Mouse (Mus musculus) heart, postnatal 36 days (tissue): ENCODE data around the gene Foxj2. TPM values are rescaled to one million over a fixed set of nuclear protein-coding genes. Genes with fewer than 3 reads are reported as not detected.

Source experiments
- DNase-seq, 2 experiments: peaks; one replicate each; pipeline ENCODE4 v3.0.0; 2021 to 2022
- intact Hi-C: fragments of 180-260 bp; cut with DNase I; formaldehyde crosslinking; loops from one replicate; pipeline ENCODE4 v1.15.1; 2025
- total RNA-seq, 2 experiments: library from RNA; stranded (reverse); gene quantifications; 2 replicates each; pipeline ENCODE4 v1.2.3; 2021

The Foxj2 gene
- 10 to 100 TPM; 33.4 to 34.7 TPM for total RNA-seq

DNA sequence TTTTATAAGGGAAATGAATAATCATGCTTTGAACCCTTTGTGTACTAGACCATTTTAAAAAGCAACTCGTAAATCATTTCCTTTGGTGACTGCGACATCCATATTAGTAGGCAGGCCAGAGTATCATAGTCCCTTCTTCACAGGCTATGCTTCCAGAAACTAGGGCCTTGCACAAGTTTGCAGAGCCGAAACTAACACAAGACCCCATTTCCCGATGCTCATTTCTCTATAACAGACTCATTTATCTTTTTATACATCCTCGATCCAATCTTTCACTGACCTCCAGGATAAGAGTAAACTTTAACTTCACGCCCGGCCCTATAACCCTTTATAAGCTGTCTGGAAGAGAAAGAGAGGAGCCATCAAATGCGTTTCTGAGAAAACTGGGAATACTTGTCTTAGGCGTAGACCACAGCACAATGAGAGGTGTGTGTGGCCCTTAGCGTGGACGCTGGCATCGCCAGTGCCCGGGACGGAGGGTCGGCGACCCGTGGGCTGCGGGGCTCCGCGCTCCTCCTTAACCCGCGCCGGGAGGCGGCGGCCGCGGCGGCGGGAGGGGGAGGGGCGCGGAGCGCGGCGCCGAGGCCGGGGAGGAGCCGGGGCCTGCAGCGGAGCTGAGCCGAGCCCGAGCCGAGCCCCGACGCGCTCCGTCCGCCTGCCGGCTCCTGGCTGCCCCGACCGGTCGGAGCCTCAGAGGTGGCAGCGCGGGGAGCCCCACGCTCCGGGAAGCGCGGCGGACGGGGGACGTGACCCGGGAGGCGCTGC, at the start of gene Foxj2:
TSS of gene Foxj2 (plus strand) at position 609 of the 765 bp plus-strand sequence.
- intact Hi-C loops, result loop anchor here (1.0 kb wide), 1 partner anchor 8 kb away; no protein-coding TSS in a partner anchor

GRCm38 (mm10) chr6:122770760-122771315, 48.9 kb upstream of the Foxj2 start:
- intact Hi-C loops, result no loop called here
- no peak for DNase-seq

More for the DNA sequence above, at the start of gene Foxj2:
- DNase-seq, result peak; percentile 82 to 87

DNA sequence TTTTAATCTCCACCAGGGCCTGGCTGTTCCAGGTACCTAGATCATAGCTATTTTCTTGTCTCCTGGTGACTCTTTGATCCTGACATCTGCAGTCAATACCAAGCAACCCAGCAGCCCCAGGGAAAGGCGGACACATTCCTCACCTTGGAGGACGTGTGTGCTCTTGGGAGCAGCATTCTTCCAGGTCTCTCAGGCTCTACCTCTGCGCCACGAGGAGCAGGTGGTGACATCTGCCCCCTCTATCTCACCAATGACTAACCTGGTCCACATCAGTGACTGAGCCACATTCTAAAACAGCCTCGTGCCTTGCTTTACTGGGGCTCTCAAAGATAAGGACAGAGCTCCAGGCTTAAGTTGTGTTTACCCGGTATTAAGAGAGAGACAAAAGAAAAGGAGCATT, 47.0 kb upstream of the Foxj2 start:
- no peak for DNase-seq
- intact Hi-C loops, result no loop called here

GRCm38 (mm10) chr6:122774345-122774744, 45.4 kb upstream of the Foxj2 start:
- intact Hi-C loops, result no loop called here
- DNase-seq, result no peak

DNA sequence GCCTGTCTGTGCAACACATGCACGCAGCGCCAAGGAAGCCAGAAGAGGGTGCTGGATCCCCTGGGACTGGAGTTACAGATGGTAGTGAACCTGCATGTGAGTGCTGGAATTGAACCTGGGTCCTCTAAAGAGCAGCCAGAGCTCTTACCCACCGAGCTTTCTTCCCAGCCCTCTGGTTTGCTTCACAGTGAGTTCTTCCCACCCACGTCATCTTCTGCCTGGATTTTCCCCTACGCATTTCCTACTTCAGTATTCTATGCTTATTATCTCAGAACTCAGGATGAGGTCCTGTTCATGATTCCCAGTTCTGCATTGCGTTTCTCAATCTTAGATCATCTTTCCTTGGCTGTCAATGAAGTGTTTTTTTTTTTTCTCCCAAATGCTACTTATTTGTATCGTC, 43.7 kb upstream of the Foxj2 start:
- intact Hi-C loops, result no loop called here
- no peak for DNase-seq

DNA sequence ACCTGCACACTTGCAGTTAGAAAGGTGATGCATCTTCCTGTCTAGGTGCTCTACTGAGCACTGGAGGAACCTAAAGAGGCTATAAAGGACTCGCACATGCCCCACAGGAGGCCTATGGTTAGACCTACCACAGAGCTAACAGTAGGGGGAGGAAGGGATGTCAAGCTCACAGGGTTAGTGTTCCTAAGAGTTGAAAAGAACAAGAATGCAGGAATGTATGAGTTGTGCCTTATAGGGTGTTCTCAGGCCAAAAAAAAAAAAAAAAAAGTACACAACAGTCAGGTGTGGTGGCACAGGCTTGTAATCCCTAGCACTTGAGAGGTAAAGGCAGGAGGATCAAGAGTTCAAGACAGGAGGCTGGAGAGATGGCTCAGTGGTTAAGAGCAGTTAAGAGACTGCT, 39.8 kb upstream of the Foxj2 start:
- DNase-seq, result no peak
- intact Hi-C loops, result no loop called here

DNA sequence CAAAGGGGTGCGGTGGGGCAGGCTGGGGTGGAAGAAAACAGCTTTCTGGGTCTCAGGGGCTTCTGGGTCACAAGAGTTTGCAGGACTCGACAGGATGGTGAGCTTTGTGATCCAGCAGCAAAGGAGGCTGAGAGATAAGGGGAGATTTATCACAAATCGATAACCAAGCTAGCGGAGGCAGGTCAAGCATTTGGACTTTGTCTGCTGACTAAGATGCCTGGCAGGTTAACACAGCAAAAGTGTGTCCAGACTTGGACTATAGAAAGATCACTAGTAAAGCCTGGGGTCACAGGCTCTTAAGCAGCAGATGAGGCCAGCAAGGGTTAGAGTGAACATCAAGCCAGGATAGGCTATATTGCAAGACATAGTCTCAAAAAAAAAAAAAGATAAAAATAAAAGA, 38.5 kb upstream of the Foxj2 start:
- intact Hi-C loops, result no loop called here
- DNase-seq, result no peak

DNA sequence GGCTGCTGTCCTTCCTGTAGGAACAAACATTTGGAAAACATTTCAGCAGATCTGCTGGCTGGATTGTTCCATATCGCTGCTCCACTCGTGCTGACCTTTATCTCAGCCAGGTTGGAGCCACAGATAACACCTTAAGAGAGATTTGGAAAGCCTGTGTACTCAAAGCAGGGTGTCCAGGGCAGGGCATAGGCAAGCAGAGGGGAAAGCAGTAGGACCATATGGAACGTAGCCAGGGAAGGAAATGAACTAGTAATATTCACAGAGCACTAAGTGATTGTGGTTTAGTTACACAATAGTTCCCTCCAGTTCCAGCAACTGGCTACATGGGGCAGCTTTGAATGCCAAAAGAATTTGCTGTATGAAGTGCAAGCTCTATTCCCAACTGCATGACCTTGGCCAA, 37.5 kb upstream of the Foxj2 start:
- intact Hi-C loops, result no loop called here
- DNase-seq, result no peak

GRCm38 (mm10) chr6:122784866-122785265, 34.8 kb upstream of the Foxj2 start:
- intact Hi-C loops, result no loop called here
- no peak for DNase-seq

DNA sequence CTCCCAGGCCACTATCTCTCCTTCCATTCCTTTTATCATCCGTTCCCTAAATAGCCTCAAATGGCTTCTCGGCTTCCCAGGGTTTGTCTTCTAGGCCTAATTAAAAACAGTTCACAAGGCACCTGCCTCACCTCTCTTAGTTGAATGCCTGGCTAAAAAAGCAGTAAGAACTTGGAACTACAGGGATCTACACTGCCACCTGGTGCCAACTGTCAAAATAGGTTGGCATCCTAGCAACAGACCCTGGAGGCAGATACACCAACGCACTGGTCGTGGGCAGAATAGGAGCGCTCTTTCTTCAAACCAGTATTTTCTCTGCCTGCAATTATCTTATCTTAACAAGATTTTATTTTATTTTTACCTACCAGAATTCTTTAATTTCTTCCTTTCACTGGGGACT, 33.4 kb upstream of the Foxj2 start:
- intact Hi-C loops, result loop anchor here (1.0 kb wide), 2 partner anchors 46 to 117 kb away; no protein-coding TSS in a partner anchor

DNA sequence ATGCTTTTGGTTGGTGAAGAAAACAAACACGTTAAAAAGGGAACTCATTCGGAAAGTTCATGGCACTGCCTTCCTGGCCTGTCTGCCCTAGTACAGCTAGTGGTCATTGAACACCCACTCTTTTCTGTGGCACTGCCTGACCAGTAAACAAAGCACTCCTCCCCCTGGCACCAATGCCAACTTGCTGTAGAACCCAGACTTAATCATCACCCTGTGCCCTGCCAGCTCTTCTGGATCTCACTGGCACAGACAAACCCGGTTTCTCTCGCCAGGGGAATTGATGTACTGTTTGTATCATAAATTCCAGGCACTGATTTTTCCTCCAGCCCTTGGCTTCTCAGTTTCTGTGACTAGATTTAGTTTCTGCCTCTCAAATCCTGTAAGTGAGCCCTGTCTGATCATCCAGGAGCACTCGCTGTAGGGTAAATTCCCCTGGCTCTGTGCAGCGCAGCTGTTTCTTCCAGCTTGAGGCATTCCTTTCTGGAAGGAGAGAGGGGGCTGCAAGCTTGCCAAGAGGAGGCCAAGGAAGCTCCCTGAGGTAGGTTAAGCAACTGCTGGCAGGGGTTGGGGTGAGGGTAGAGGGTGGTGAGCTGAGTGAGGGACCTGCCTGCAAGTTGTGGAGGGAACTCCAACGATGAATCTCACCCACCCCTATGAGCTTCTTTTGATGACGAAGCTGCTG, 24.3 kb upstream of the Foxj2 start:
- intact Hi-C loops, result no loop called here
- peak in 1 of 2 experiments; percentile 27 for DNase-seq

More for the DNA sequence above, 33.4 kb upstream of the Foxj2 start:
- DNase-seq, result peak; percentile 29 to 55

DNA sequence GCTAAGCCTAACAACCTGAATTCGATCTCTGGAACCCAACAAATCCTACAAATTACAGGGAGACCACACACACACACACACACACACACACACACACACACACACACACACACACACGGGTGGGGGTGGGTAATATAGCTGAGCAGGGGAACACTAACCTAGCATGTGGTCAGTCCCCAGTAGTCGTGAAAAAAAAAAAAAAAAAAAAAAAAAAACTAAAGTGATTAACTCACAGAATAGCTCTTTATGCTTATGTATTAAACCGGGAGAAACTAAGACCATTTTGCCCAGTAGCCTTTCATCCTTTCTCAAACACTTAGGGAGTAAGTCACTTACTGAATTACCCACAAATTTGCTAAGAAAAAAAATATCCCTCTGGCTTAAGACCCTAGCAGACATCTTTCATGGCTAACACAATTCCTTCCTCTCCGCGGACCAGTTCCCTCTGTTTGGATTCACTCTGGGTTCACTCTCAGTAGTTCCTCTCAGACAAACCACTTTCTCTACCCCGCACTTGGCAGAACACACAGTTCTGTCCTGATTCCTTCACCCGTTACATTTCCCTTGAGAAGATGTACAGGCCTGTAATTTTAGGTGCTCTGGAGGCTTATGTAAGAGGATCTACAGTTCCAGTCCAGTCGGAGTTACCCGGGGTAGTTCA, 18.9 kb upstream of the Foxj2 start:
- no peak for DNase-seq
- intact Hi-C loops, result loop anchor here (5.0 kb wide), 1 partner anchor 37 kb away; no protein-coding TSS in a partner anchor

DNA sequence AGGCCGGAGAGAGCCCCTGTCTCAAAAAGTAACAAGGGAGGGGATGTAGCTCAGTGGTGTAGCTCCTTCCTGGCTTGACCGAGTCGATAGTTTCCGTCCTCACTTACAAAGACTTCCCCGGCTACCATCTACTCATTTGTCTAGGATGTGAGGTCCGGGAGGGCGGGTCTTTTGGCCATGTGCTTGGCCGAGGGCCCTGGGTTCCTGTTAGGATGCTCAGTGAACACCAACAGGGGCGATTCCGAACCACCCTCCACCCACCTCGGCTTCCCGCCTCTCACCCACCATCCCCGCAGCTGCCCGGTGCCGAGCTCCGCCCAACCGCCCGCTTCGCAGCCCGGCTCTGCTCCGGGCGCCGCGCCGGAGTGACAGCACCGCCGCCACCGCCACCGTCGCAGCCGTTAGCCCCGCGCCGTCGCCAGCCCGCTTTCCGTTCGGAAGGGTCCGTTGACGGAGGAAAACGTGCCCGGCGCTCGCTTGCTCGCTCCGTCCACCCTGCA, 18.4 kb upstream of the Foxj2 start, which contains the start of gene Slc2a3:
TSS of gene Slc2a3 (minus strand) at position 340 of the 500 bp plus-strand sequence.
- DNase-seq, result peak; percentile 66 to 70
- intact Hi-C loops, result loop anchor here (5.0 kb wide), 1 partner anchor 36 kb away; no protein-coding TSS in a partner anchor

GRCm38 (mm10) chr6:122801801-122802514, 17.8 kb upstream of the Foxj2 start:
- intact Hi-C loops, result loop anchor here (5.0 kb wide), 1 partner anchor 35 kb away; no protein-coding TSS in a partner anchor
- DNase-seq, result peak; percentile 53 to 60

GRCm38 (mm10) chr6:122804418-122804817, 15.3 kb upstream of the Foxj2 start:
- peak; percentile 80 to 89 for DNase-seq
- intact Hi-C loops, result loop anchor here (5.0 kb wide), 1 partner anchor 33 kb away; no protein-coding TSS in a partner anchor

DNA sequence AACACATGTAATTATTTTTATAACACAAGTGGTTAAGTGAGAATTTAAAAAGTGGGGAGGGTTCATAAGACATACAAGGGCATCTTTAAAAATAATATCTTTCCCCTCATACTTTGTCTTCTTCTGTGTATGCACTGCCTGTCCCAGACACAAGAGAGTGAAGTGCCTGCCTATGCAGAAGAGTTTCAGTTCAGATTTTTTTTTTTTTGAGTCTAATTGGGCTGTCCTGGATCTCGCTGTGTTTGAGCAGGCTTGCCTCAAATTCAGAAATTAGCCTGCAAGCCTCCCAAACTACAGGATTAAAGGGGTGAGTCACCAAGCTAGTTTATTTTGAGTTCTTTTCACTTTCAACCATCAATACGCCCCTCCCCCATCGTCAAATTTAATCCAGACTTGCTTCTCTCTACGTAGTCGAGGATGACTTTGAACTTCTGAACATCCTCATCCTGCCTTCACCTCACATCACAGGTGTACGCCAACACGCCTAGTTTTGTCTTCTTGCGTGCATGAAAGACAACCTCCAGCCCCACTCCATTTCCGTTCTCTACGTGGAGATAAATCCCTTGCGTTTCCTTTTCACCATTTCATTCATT, 9.6 kb upstream of the Foxj2 start:
- no peak for DNase-seq
- intact Hi-C loops, result loop anchor here (2.0 to 5.0 kb wide), 3 partner anchors 17 to 208 kb away; partner anchors contain the start of genes Apobec1 and Necap1

GRCm38 (mm10) chr6:122810615-122811279, 9.0 kb upstream of the Foxj2 start:
- intact Hi-C loops, result loop anchor here (1.0 to 5.0 kb wide), 4 partner anchors 9 to 208 kb away; partner anchors contain the start of genes Apobec1, Foxj2 and Necap1

DNA sequence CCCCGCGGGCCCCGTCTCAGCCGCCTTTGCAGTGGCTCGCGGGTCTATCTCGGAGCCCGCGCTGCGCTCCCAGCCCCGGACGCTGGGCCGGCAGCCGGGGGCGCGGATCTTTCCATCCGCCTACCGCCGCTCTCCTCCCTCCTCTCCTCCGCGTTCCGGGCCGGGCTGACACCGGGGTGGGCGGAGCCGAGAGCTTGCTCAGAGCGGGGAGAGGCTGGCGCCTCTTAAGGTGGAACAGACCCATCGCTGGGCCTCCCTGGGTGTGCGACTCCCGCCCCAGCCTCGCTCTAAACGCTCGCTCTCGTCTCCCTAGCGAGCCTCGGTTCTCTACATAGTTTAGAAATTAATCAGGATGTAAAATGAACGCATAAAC, 8.4 kb upstream of the Foxj2 start:
- DNase-seq, result peak in 1 of 2 experiments; percentile 91
- intact Hi-C loops, result loop anchor here (1.0 to 5.0 kb wide), 4 partner anchors 8 to 209 kb away; partner anchors contain the start of genes Apobec1, Foxj2 and Necap1

More at GRCm38 (mm10) chr6:122810615-122811279, 9.0 kb upstream of the Foxj2 start:
- DNase-seq, result peak; percentile 94 to 95
